Mouse (Mus musculus): ENCODE data around the gene Pop7.

Gene Pop7

GRCm38 (mm10) chr5:137527413-137527812 lies 25.1 kb upstream of the Pop7 start:
- DNase-seq = peak; percentile 94

GRCm38 (mm10) chr5:137526192-137526936 lies 24.0 kb upstream of the Pop7 start:
- peak; percentile 97 for DNase-seq

DNA sequence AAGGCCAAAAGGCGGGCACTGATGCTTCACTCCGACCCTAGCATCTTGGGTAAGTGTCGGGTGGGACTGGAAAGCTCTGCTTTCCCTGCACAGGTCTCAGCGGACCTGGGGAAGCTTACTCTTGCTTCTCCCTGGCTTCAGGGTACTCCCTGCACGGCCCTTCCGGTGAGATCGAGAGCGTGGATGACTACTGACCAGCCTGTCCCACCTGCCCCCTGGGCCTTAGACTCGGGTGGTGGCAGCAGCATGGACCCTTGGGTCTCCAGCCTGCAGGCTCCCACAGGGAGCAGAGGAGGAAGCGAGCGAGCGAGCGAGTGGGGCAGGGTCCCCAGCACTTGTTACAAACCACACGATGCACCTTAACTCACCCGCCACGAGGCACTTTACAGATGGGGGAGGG lies 23.2 kb upstream of the Pop7 start:
- DNase-seq = peak; percentile 91

GRCm38 (mm10) chr5:137524671-137525070 lies 22.4 kb upstream of the Pop7 start:
- DNase-seq = peak; percentile 90

DNA sequence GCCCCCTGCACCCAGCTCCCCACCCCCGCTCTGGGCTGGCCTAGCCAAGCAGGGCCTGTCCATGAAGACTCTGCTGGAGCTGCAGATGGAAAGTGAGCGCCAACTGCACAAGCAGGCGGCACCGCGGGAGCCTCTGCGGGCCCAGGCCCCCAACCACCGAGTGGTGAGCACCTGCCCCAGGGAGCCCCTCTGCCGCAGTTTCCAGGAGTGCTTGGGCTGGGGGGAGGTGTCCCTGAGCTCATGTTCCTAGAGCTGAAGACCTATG lies 21.9 kb upstream of the Pop7 start:
- peak; percentile 90 for DNase-seq

DNA sequence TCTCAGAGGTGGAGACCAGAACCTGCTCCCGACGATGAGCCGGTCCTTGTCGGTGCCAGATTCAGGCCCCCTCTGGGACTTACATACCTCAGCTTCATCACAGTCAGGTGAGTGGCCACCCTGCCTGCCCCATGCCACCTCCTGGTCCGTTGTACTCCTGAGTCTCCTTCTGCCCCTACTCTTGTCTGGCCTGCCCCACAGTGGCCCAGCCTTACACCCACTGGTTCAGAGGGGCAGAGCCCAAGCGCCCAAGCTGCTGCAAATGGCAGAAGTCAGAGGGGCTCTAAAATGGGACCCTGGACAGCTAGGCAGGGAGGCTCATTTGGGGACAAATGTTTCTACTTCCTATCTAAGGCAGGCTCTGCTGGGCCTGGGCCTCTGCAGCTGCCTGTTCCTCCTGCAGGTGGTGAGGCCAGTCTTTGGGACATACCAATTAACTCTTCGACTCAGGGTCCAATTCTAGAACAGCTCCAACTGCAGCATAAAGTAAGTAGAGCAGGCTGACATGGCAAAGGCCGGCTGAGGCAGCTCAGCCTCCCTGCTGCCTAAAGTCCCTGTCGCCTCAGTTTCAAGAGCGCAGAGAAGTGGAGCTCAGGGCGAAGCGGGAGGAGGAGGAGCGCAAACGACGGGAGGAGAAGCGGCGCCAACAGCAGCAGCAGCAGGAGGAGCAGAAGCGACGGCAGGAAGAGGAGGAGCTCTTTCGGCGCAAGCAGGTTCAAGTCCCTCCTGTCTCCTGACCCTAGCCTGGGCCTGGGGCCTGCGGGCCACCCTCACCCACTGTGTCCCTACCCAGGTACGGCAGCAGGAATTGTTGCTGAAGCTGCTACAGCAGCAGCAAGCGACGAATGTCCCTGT lies 21.3 kb upstream of the Pop7 start:
- DNase-seq = peak; percentile 92

- DNase-seq = peak; percentile 89
These were observed 20.4 kb upstream of the Pop7 start for GRCm38 (mm10) chr5:137522711-137523110.

GRCm38 (mm10) chr5:137521861-137522260 lies 19.5 kb upstream of the Pop7 start:
- DNase-seq = peak; percentile 81

- peak; percentile 92 for DNase-seq
These were observed 17.6 kb upstream of the Pop7 start for GRCm38 (mm10) chr5:137519691-137520550.

DNA sequence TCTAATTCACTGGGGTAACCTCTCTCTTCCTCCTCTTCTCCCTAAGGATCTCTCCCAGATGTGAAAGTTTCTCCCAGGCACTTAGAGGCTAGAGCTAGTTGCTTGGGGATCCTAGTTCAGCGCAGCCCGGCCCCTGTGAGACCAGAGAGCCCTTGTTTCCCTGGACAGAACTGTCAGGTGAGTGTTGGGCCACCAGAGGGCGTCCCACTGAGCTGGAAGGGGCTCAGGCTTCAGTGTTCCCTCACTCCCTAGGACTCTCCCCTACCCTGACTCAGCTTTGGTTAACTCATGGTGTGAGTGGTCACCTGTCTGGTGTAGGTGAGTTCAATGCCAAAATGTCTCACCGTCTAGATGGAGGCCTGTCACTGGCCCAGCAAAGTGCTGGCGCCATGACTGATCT lies 16.1 kb upstream of the Pop7 start, which contains the start of gene Gigyf1:
Gene Gigyf1 (plus strand): TSS at position 113 of the 400 bp plus-strand sequence.
- peak; percentile 93 for DNase-seq

DNA sequence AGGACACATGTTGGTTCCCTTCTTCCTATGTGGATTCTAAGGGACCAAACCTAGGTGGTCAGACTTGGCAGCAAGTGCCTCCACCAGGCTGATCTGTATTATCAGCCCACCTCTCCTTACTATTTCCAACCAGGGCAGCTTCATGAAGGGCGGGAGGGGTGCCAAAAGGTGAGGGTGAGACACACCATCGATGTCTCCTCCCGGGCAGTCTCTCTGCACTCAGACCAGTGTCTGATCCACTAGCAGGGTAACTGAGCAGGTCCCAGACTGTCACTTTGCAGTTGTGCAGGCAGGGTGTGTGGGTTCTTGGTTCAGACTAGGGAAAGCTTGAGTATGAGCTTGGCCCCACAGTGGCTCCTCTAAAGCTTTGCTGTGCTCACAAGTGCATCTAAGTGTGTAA lies 12.5 kb upstream of the Pop7 start:
- DNase-seq = peak; percentile 90

DNA sequence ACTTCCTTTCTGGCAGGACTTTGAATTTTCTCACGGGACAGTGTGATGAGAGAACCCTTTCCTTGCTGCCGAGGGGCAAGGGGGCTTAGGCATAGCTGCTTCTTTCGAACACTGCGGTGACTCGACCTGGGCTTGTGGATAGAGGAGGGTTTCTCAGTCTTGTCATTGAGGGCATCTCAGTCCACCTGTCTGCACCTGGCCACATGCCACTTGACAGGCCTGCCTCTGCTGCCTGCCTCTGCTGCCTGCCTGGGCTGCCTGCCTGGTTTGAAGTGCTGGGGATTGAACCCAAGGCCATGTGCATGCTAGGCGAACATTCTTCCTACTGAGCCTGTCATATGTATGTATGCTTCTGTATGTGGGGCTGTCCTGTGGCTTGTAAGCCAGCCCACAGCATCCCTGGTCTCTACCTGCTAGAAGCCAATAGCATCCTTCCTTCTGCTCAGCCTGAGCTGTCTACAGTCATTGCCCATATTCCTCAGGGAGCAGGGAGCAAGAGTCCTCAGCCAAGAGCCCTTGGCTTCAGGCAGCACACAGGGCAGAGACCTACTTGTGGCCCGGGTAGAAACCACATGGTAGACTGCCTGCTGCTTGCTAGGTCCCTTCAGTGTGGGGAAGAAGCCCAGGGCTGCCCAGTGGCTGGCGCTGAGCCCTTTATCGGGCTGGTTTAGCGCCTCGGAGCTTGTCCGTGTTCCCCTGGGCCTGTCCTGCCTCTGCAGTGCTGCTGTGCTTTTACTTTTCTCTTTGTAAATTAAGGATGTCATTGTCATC lies 11.8 kb upstream of the Pop7 start:
- peak; percentile 90 for DNase-seq

GRCm38 (mm10) chr5:137512847-137513794 lies 10.8 kb upstream of the Pop7 start:
- peak; percentile 90 for DNase-seq

GRCm38 (mm10) chr5:137511706-137512105 lies 9.4 kb upstream of the Pop7 start:
- peak; percentile 87 for DNase-seq

DNA sequence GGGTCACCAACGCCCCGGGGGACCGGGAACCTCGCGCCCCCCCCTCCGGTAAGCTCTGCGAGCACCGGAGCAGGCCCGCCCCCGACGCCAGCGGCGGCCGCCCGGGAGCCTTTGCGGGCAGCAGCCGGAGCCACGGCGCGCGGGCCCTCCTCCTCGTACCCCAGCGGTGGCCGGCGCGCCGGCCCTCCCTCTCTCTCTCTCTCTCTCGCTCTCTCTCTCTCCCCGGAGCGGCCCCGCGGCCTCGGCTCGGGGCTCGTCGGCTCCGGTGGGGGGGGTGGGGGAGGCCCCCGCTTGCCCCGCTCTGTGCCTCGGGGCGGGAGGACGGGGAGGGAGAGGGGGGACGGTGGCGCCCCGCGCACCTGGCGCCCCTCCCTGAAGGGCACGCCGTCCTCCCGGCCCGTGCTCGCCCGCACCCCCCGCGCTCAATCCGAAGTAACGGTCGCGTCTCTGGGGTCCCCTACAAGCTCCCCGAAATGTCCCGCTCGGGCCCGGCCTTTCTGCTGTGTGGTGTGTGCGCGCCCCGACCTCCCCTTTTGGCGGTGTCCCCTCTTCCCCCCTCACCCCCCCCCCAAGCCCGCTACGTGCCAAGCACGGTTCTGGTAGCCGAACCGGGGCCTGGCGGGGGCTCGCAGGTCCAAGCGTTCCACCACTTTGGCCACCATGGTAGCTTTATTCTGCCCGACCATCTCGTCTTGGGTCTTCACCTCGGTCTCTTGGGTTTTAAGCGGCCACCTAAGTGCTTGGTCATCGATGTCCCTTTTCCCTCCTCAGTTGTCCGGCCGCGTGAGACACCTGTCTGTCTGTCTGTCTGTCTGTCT lies 8.5 kb upstream of the Pop7 start:
- DNase-seq = peak; percentile 93

GRCm38 (mm10) chr5:137510014-137510501 lies 7.7 kb upstream of the Pop7 start:
- peak; percentile 99 for DNase-seq

DNA sequence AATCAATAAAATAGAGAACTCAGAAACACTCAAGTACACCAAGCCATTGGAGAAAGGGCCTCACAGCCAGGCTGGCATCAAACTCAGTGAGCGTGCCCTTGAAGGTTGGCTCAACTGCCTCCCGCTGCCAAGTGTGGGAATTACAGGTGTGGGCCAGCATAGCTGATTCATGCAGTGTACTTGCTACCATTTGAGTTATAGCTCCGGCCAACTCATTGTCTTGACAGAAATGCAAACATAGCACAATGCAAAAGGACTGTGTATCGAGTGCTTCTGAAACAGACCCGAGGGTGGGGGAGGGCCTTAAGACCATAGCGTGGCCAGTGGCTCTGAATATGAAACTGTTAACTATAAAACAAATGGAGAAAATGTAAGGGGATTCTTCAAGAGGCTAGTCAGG lies 1.7 kb upstream of the Pop7 start:
- no peak for DNase-seq

GRCm38 (mm10) chr5:137502667-137503110 lies 371 bp upstream of the Pop7 start:
- DNase-seq = no peak

GRCm38 (mm10) chr5:137500186-137500585 lies 2.1 kb downstream of the Pop7 start:
- DNase-seq = no peak

DNA sequence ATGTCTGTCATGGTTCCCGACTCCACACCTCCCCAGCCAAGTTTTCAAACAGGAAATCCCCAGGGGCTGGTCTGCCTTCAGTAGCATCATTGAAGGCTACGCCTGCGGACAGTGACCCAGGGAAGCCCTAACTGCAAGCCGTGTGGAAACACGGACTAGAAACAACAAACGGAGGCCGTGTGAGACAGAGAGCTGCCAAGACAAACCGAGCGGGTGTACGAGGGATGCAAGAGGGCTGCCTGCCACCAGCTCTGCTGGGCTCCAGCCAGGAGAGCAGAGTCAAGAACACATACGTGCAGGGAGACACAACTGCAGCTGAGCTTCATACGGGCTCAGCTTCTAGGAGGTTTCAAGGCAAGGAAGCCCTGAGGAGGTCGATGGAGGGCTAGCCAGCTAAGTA lies 8.5 kb downstream of the Pop7 start:
- peak; percentile 96 for DNase-seq

Data from heart, adult 11 months (tissue).